Mouse (Mus musculus): Measurements from ENCODE around the gene Clcn6. TPM values are rescaled to one million over a fixed set of nuclear protein-coding genes. Genes with fewer than 3 reads are reported as not detected.

Gene Clcn6
- total RNA-seq, 1 experiment from 2014 or later, result 6.5 TPM

DNA sequence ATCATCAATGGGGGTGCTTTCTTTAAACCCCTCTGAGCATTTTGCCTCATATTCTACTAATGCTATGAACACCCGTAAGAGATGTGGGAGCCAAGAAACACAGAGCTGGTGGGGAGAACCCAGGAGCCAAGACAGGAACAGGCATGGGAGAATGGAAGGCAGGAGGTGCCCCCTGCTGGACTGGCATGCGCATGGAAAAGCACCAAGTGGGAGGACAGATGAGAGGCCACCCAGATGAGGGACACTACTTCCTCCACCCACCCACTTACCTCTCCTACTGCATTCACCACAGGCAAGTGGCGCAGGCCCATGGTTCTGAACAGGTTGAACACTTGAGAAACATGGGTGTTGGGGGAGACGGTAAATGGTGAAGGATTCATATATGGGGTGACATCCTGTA lies 30.2 kb downstream of the Clcn6 start:
- ATAC-seq (replicated peaks; ENCODE audit: insufficient number of reproducible peaks, low FRiP score, low TSS enrichment, poor library complexity, severe bottlenecking), result no peak

DNA sequence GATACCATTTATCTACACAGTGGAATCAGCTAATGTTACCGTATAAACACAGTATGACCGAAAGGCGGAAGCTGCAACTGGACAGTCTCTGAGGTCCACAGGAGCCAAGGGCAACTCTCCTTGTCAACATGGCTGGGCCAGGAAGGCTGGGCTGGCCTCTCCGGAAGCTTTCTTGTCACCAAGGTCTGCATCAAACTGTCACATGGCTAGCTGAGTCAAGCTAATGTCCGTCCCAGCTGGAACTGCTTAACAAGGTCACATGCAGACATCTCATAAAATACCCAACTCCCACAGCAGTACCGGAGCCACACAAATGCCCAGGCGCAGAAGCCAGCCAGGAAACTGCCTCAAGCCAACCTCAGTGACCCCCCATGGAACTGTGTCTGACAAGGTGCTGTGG lies 34.3 kb downstream of the Clcn6 start:
- ATAC-seq (replicated peaks; ENCODE audit: insufficient number of reproducible peaks, low FRiP score, low TSS enrichment, poor library complexity, severe bottlenecking), result no peak

- ATAC-seq (replicated peaks; ENCODE audit: insufficient number of reproducible peaks, low FRiP score, low TSS enrichment, poor library complexity, severe bottlenecking), result no peak
These were observed 36.8 kb downstream of the Clcn6 start for GRCm38 (mm10) chr4:148001866-148002265.

GRCm38 (mm10) chr4:148001013-148001789 lies 37.4 kb downstream of the Clcn6 start:
- ATAC-seq (replicated peaks; ENCODE audit: insufficient number of reproducible peaks, low FRiP score, low TSS enrichment, poor library complexity, severe bottlenecking), result no peak

- ATAC-seq (replicated peaks; ENCODE audit: insufficient number of reproducible peaks, low FRiP score, low TSS enrichment, poor library complexity, severe bottlenecking), result no peak
These were observed 38.3 kb downstream of the Clcn6 start, which contains the start of gene Nppa for GRCm38 (mm10) chr4:148000202-148000772. Nppa (plus strand) TSS chr4:148000722.

- no peak for ATAC-seq (replicated peaks; ENCODE audit: insufficient number of reproducible peaks, low FRiP score, low TSS enrichment, poor library complexity, severe bottlenecking)
These were observed 43.3 kb downstream of the Clcn6 start for GRCm38 (mm10) chr4:147995311-147995710.

GRCm38 (mm10) chr4:147993571-147994095 lies 45.0 kb downstream of the Clcn6 start:
- ATAC-seq (replicated peaks; ENCODE audit: insufficient number of reproducible peaks, low FRiP score, low TSS enrichment, poor library complexity, severe bottlenecking), result no peak

- 0 out of 2 replicates have a peak, but pooled peaks have one; percentile 5 for ATAC-seq (replicated peaks; ENCODE audit: insufficient number of reproducible peaks, low FRiP score, low TSS enrichment, poor library complexity, severe bottlenecking)
These were observed 53.2 kb downstream of the Clcn6 start, which contains the start of gene Nppb for GRCm38 (mm10) chr4:147985205-147986132. Nppb (plus strand) TSS chr4:147985788.

GRCm38 (mm10) chr4:147979441-147979860 lies 59.2 kb downstream of the Clcn6 start:
- no peak for ATAC-seq (replicated peaks; ENCODE audit: insufficient number of reproducible peaks, low FRiP score, low TSS enrichment, poor library complexity, severe bottlenecking)

DNA sequence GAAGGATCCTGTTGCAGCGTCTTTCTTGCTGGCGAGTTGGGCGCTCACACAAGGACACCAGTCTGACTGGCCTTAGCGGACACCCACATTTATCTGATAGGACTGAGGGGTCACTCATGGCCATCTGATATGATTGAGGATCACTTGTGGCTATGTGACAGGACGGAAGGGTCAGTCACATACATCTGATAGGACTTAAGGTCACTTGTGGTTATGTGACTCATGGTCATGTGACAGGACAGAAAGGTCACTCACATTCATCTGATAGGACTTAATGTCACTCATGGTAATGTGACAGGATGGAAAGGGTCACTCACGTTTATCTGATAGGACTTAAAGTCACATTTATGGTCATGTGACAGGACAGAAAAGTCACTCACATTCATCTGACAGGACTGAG lies 60.2 kb downstream of the Clcn6 start:
- no peak for ATAC-seq (replicated peaks; ENCODE audit: insufficient number of reproducible peaks, low FRiP score, low TSS enrichment, poor library complexity, severe bottlenecking)

DNA sequence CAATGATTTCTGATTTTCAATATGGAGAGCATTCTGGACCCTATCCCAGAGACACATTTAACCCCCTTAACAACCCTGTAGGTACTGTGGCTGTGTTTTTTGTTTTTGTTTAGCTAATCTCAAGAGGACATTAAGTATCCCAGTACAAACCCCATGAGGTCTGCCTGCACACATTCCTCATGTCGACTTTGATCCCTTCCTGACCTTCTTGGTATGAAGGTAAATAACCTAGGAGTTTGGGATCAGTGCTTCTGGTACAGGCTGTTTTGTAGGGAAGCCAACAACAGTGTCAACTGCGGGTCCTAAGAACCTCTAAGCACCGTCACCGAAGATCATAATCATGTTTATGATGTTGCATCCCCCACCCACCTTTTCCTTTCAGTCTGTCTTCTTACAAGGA lies 60.9 kb downstream of the Clcn6 start:
- ATAC-seq (replicated peaks; ENCODE audit: insufficient number of reproducible peaks, low FRiP score, low TSS enrichment, poor library complexity, severe bottlenecking), result no peak

DNA sequence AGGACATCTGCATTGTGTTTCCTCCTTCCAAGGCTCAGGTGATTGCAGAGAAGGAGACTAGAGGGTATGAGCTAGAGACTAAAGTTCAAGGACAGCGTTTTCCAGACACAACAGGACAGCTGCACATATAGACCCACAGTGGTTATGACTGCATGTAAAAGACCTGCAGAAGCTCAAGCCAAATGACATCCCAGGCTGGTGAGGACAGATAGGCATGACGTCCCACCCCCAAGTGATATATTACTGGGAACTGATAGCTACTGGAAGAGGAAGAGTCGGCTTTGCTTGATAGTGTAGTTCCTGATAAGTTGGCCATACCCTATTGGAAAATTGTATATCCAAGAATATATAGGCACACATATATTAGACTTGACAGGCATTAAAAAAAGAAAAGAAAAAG lies 62.4 kb downstream of the Clcn6 start:
- no peak for ATAC-seq (replicated peaks; ENCODE audit: insufficient number of reproducible peaks, low FRiP score, low TSS enrichment, poor library complexity, severe bottlenecking)

- no peak for ATAC-seq (replicated peaks; ENCODE audit: insufficient number of reproducible peaks, low FRiP score, low TSS enrichment, poor library complexity, severe bottlenecking)
These were observed 69.3 kb downstream of the Clcn6 start for GRCm38 (mm10) chr4:147969337-147969736.

DNA sequence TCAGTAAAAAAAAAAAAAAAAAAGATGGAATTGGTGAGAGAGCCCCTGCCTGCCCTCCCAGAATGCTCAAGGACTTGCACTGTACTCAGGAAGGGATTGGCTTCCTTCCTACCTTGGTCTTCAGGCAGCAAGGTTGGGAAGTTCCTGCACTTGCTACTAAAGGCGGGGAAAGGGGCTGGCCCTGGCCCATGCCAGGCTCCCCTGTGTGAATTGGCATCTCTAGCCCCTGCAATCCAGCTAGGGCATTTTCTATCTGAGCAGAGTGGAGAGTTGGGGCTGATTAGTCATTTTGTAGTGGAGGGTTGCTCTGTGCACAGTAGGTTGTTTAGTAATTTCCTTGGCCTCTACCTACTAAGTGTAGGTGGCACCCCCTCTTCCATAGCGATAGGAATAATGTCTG lies 69.8 kb downstream of the Clcn6 start:
- no peak for ATAC-seq (replicated peaks; ENCODE audit: insufficient number of reproducible peaks, low FRiP score, low TSS enrichment, poor library complexity, severe bottlenecking)

GRCm38 (mm10) chr4:147965712-147966111 lies 72.9 kb downstream of the Clcn6 start:
- no peak for ATAC-seq (replicated peaks; ENCODE audit: insufficient number of reproducible peaks, low FRiP score, low TSS enrichment, poor library complexity, severe bottlenecking)

- ATAC-seq (replicated peaks; ENCODE audit: insufficient number of reproducible peaks, low FRiP score, low TSS enrichment, poor library complexity, severe bottlenecking), result no peak
These were observed 75.0 kb downstream of the Clcn6 start for GRCm38 (mm10) chr4:147963623-147964022.

GRCm38 (mm10) chr4:147962781-147963180 lies 75.8 kb downstream of the Clcn6 start:
- ATAC-seq (replicated peaks; ENCODE audit: insufficient number of reproducible peaks, low FRiP score, low TSS enrichment, poor library complexity, severe bottlenecking), result no peak

DNA sequence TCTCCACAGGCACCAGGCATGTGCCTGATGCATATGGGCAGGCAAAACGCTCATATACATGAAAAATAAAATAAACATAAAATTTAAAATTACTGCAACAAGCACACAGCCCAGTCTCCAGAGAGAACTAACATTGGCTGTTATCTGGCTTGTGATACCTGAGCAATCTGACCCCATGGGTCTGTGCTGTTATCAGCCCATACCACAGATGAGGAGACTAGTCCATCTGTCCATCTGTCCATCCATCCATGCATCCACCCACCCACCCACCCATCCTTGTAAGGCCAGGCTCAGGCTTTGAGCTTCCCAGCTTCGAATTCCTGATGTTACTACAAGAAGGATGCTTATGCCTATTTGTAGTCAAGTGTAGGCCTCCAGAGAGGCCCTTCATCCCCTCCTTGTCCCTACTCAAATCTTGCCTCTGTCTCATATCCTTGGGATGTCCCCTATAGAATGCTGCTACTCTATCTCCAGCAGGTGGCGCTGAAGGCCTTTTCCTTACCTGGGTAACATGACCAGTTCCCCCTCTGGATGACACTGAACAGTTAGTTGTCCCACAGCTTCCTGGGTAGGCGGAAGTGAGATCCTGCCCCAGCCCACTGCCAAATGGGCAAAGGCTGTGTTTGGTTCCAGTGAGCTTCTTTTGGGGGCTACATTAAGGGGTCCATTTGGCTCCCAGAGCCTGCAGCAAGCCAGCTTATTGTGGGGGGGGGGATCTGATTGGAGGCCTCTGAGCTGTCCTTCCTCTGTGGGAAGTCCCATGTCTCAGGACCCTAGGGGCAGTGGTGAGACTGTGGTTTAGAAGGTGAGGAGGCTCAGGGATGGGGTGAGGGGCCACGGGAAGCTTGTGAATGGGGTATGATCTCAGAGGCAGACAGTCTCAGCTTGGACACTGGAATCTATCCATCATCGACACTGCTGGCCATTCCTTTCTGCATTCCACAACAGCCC lies 78.5 kb downstream of the Clcn6 start:
- peak; percentile 74 for ATAC-seq (replicated peaks; ENCODE audit: insufficient number of reproducible peaks, low FRiP score, low TSS enrichment, poor library complexity, severe bottlenecking)
